Mouse (Mus musculus): ENCODE measurements around the gene Il6. TPM values are rescaled to one million over a fixed set of nuclear protein-coding genes. Genes with fewer than 3 reads are reported as not detected.
"Not testable (repeated sequence)": the region's sequence is repeated elsewhere in the genome, so short reads cannot be mapped to it uniquely, and the experiment has no call there.

Il6 gene
- polyA plus RNA-seq, 1 experiment from 2014 or later = 0.24 TPM

DNA sequence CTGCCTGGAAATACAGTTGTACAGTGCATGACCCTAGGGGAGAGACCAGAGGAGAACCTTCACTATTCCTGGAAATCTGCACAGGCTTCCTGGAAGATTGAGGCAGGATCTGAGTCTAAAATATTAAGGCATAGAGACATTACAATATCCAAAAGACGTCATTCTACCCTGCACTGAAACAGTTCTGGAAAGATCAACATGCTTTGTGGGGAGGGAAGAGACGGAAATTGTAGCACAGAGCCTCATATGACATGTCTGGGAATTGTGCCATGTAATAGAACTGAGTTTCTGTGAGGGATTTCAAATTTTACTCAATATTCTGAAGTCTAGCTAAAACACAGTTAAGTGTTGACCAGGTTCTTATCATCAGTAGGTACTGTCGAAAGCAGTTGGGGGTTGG is 12.0 kb upstream of the Il6 start:
- 48% methylated on average over 3 of the region's 3 CpGs for WGBS
- Histone ChIP-seq H3K4me1 (replicated peaks; ENCODE audit: control insufficient read depth, insufficient read depth, low read length) (no peaks in the 10 kb centered on the region), H3K27ac (ENCODE audit: low read length) (no peak overlapping the region), H3K9ac (ENCODE audit: low read length) (no peak overlapping the region), H3K4me2 (ENCODE audit: low read depth, low read length) (no peak overlapping the region), H3K4me3 (ENCODE audit: low read length) (no peak overlapping the region), H3K9me3 (ENCODE audit: control insufficient read depth, low read length) (no peaks in the 10 kb centered on the region), H3K27me3 (ENCODE audit: control insufficient read depth, insufficient read depth, low read depth, low read length) (no peaks in the 10 kb centered on the region), H3K36me3 (ENCODE audit: control insufficient read depth, insufficient read depth, low read length) (no peaks in the 10 kb centered on the region)
- ATAC-seq (ENCODE audit: low read depth) = no peak

DNA sequence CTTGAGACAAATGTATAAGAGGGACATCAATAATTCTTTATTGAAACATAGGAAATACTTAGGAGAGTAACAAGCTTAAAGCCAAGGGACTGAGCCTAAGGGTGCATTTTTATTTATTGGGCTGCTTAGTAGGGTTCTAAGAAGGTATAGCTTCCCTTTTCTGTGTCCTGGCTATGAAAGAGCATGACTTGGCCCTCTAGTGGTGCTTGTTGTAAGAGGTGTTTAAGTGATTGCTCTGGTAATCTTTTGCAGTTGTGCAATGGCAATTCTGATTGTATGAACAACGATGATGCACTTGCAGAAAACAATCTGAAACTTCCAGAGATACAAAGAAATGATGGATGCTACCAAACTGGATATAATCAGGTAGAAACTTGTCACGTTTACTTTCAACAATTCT is 1.7 kb downstream of the Il6 start:
- H3K27ac ChIP-seq (ENCODE audit: low read length) = no peak overlapping the region
- no peak overlapping the region for H3K4me2 ChIP-seq (ENCODE audit: low read depth, low read length)
- H3K36me3 ChIP-seq (ENCODE audit: control insufficient read depth, insufficient read depth, low read length) = no peaks in the 10 kb centered on the region
- H3K27me3 ChIP-seq (ENCODE audit: control insufficient read depth, insufficient read depth, low read depth, low read length) = no peaks in the 10 kb centered on the region
- no peak overlapping the region for H3K4me3 ChIP-seq (ENCODE audit: low read length)
- 53% methylated on average over 2 of the region's 2 CpGs for WGBS
- no peak for ATAC-seq (ENCODE audit: low read depth)
- H3K9ac ChIP-seq (ENCODE audit: low read length) = no peak overlapping the region
- H3K4me1 ChIP-seq (replicated peaks; ENCODE audit: control insufficient read depth, insufficient read depth, low read length) = peaks cover 7% of the 10 kb centered on the region
- H3K9me3 ChIP-seq (ENCODE audit: control insufficient read depth, low read length) = no peaks in the 10 kb centered on the region

DNA sequence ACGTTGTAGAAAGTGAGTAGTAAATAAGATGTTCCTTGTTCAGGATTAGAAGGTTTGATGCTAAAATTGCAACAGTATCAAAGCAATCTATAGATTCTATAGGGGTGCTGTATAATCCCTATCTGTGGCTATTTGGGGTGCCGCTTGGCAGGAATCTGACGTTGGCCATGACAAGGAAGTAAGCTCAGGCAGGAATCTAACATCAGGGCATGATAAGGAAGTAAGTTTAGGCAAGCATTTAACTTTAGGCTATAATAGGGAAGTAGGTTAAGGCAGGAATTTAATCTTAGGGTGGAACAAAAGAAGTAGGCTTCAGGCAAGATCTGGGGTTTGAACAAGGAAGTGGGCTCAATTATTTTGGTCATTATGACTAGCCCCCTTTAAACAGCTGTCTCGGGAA is 22.9 kb downstream of the Il6 start:
- not testable (repeated sequence) for H3K4me3 ChIP-seq (ENCODE audit: low read length); H3K36me3 ChIP-seq (ENCODE audit: control insufficient read depth, insufficient read depth, low read length); ATAC-seq (ENCODE audit: low read depth); H3K4me2 ChIP-seq (ENCODE audit: low read depth, low read length); H3K9me3 ChIP-seq (ENCODE audit: control insufficient read depth, low read length); H3K4me1 ChIP-seq (replicated peaks; ENCODE audit: control insufficient read depth, insufficient read depth, low read length); H3K27me3 ChIP-seq (ENCODE audit: control insufficient read depth, insufficient read depth, low read depth, low read length); H3K9ac ChIP-seq (ENCODE audit: low read length); H3K27ac ChIP-seq (ENCODE audit: low read length)
- 77% methylated on average over 4 of the region's 4 CpGs for WGBS

DNA sequence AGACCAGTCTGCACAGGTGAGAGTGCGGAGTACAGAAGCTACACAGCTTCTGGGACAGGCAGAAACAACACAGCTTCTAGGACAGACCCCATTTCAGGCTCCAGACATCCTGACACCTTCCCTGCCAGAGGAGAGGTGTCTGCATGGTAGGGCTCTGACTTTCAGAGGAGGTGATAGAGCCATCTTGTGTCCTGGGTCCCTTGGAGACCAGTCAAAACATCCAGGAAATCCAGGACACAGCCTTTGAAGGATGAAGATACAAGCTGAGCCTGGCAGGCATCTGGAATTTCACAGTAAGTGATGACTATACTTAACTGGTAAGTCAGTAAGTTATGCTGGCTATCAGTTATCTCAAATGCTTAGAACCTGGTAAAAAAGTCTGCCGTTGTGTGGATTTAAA is 24.2 kb downstream of the Il6 start:
- not testable (repeated sequence) for H3K4me1 ChIP-seq (replicated peaks; ENCODE audit: control insufficient read depth, insufficient read depth, low read length); ATAC-seq (ENCODE audit: low read depth); H3K9ac ChIP-seq (ENCODE audit: low read length); H3K4me2 ChIP-seq (ENCODE audit: low read depth, low read length); H3K4me3 ChIP-seq (ENCODE audit: low read length); H3K27ac ChIP-seq (ENCODE audit: low read length); H3K27me3 ChIP-seq (ENCODE audit: control insufficient read depth, insufficient read depth, low read depth, low read length); H3K36me3 ChIP-seq (ENCODE audit: control insufficient read depth, insufficient read depth, low read length); H3K9me3 ChIP-seq (ENCODE audit: control insufficient read depth, low read length)
- 83% methylated on average over 2 of the region's 2 CpGs for WGBS

DNA sequence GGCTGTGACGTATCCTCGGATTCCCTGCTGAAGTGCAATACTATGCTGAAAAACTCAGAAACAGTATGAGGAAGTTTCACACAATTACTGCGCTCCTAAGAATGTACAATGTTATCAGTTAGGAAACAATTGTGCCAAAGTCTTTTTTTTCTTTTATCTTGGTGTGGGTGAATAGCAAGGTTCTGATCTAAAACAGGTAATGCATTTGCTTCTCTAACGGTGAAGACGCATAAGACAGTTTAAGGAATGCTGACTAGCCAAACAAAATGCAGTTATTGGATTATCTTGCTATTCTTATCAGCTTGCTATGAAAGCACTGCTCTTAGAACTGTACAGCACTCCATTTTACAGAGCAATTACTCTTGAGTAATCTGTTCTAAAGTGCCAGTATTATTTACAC is 26.4 kb downstream of the Il6 start:
- H3K27me3 ChIP-seq (ENCODE audit: control insufficient read depth, insufficient read depth, low read depth, low read length); H3K9me3 ChIP-seq (ENCODE audit: control insufficient read depth, low read length); H3K9ac ChIP-seq (ENCODE audit: low read length); H3K27ac ChIP-seq (ENCODE audit: low read length); H3K4me2 ChIP-seq (ENCODE audit: low read depth, low read length); H3K4me1 ChIP-seq (replicated peaks; ENCODE audit: control insufficient read depth, insufficient read depth, low read length); H3K36me3 ChIP-seq (ENCODE audit: control insufficient read depth, insufficient read depth, low read length); H3K4me3 ChIP-seq (ENCODE audit: low read length); ATAC-seq (ENCODE audit: low read depth): not testable (repeated sequence)
- 68% methylated on average over 5 of the region's 5 CpGs for WGBS

DNA sequence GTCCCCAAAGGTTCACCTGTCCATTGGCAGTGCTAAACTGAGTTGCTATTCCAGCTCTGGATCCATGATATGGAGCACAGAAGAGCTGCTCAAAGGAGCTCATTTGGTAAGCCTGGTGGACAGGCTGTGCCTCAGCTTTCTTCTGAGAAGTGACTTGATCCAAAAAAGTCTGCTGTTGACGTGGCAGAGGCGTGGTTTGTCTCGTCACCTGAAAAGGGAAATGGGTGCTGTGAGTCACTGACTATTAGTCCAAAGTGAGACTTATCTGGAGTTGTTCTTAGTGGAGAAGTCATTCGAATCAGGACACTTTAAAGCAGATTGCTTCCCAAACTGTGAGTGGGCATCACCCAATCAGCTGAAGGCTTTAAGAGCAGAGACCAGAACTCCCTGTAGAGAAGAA is 26.9 kb downstream of the Il6 start:
- H3K36me3 ChIP-seq (ENCODE audit: control insufficient read depth, insufficient read depth, low read length); H3K4me3 ChIP-seq (ENCODE audit: low read length); H3K4me2 ChIP-seq (ENCODE audit: low read depth, low read length); H3K27ac ChIP-seq (ENCODE audit: low read length); H3K27me3 ChIP-seq (ENCODE audit: control insufficient read depth, insufficient read depth, low read depth, low read length); H3K4me1 ChIP-seq (replicated peaks; ENCODE audit: control insufficient read depth, insufficient read depth, low read length); H3K9ac ChIP-seq (ENCODE audit: low read length); ATAC-seq (ENCODE audit: low read depth); H3K9me3 ChIP-seq (ENCODE audit: control insufficient read depth, low read length): not testable (repeated sequence)
- WGBS = 67% methylated on average over 4 of the region's 4 CpGs

DNA sequence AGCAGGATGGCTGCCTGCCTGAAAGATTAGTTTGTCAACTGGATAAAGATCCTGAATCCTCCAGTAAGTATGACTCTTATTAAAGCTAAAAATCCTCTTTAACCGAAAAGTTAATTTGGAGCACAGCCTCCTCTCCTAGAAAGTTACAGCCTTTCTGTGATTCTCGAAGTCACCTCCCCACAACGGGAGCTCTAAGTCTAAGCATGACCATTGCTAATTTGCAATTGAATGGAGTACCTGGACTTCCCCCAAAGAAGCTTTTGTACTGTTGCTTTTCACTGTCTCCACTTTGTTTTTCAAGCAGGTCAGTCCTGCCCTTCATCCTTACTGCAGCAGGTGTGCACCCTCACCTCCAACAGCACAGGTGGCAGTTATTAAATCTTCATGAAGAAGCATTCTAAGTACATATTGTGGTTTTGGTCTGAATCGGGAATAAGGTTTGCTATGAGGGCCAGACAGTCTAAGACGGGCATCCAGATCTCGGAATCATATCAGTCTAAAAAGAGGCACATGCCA is 45.4 kb downstream of the Il6 start:
- 93% methylated on average over 6 of the region's 6 CpGs for WGBS
- Histone ChIP-seq H3K36me3 (ENCODE audit: control insufficient read depth, insufficient read depth, low read length) (peaks cover 24% of the 10 kb centered on the region), H3K9me3 (ENCODE audit: control insufficient read depth, low read length) (no peaks in the 10 kb centered on the region), H3K9ac (ENCODE audit: low read length) (no peak overlapping the region), H3K4me3 (ENCODE audit: low read length) (no peak overlapping the region), H3K4me1 (replicated peaks; ENCODE audit: control insufficient read depth, insufficient read depth, low read length) (no peaks in the 10 kb centered on the region), H3K27me3 (ENCODE audit: control insufficient read depth, insufficient read depth, low read depth, low read length) (no peaks in the 10 kb centered on the region), H3K4me2 (ENCODE audit: low read depth, low read length) (no peak overlapping the region), H3K27ac (ENCODE audit: low read length) (no peak overlapping the region)
- ATAC-seq (ENCODE audit: low read depth) = no peak

DNA sequence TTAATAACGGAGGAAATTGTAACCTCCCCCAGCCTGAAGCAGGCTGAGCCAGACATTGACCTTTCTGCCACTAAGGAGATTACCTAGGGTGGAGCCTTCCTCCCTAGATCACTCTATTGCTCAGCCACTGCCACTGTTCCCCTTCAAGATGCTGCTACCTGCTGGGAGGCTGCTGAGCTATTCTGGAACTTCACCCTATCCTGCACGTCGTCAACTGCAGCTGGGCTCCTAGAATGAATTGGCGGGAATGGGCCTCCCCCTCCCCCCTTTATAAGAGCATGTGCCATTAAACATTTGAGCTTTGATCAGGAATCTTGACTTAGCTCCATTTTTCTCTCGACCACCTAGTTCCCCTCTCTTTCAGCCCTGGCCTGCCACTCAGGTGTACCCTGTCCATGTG is 46.7 kb downstream of the Il6 start:
- not testable (repeated sequence) for H3K9me3 ChIP-seq (ENCODE audit: control insufficient read depth, low read length); H3K27ac ChIP-seq (ENCODE audit: low read length); H3K27me3 ChIP-seq (ENCODE audit: control insufficient read depth, insufficient read depth, low read depth, low read length); H3K4me3 ChIP-seq (ENCODE audit: low read length); ATAC-seq (ENCODE audit: low read depth); H3K4me1 ChIP-seq (replicated peaks; ENCODE audit: control insufficient read depth, insufficient read depth, low read length); H3K9ac ChIP-seq (ENCODE audit: low read length); H3K4me2 ChIP-seq (ENCODE audit: low read depth, low read length)
- peaks cover 31% of the 10 kb centered on the region for H3K36me3 ChIP-seq (ENCODE audit: control insufficient read depth, insufficient read depth, low read length)
- WGBS = 80% methylated on average over 5 of the region's 5 CpGs

DNA sequence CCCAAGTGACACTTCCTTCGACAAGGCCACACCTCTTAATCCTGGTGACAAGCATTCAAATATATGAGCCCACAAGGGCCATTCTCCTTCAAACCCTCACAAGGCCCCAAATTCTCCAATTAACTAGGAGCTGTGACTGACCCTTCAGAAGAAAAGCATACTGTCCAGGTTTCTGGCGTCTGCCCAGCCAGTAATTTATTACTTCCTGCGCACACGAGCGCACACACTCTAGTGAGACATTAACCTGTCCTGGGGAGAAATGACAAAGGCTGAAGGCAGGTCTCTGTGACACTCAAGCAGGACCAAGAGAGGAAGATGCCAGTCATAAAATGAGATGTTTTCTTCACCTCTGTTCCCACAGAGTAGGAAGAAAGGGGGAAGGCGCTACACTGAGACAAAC is 54.8 kb downstream of the Il6 start:
- no peak overlapping the region for H3K9ac ChIP-seq (ENCODE audit: low read length)
- H3K27ac ChIP-seq (ENCODE audit: low read length) = no peak overlapping the region
- H3K9me3 ChIP-seq (ENCODE audit: control insufficient read depth, low read length) = no peaks in the 10 kb centered on the region
- no peak overlapping the region for H3K4me3 ChIP-seq (ENCODE audit: low read length)
- peaks cover 8% of the 10 kb centered on the region for H3K4me1 ChIP-seq (replicated peaks; ENCODE audit: control insufficient read depth, insufficient read depth, low read length)
- no peaks in the 10 kb centered on the region for H3K27me3 ChIP-seq (ENCODE audit: control insufficient read depth, insufficient read depth, low read depth, low read length)
- WGBS = 57% methylated on average over 6 of the region's 6 CpGs
- H3K4me2 ChIP-seq (ENCODE audit: low read depth, low read length) = no peak overlapping the region
- ATAC-seq (ENCODE audit: low read depth) = no peak
- peaks cover 36% of the 10 kb centered on the region for H3K36me3 ChIP-seq (ENCODE audit: control insufficient read depth, insufficient read depth, low read length)
